Mouse (Mus musculus) spleen, postnatal 10 days (tissue): ENCODE measurements around the gene Rhod.

Source experiments
- DNase-seq, 2 experiments: peaks; one replicate each; pipeline ENCODE4 v3.0.0; 2021 to 2022; ENCODE audit warnings: low spot score in 2 of 2

Gene Rhod

GRCm38 (mm10) chr19:4450666-4451065, 11.4 kb upstream of the Rhod start:
- no peak for DNase-seq

- no peak for DNase-seq
These were observed 10.0 kb upstream of the Rhod start for GRCm38 (mm10) chr19:4449230-4449629.

- DNase-seq: no peak
These were observed 8.2 kb upstream of the Rhod start for GRCm38 (mm10) chr19:4447445-4447844.

GRCm38 (mm10) chr19:4446661-4447420, 7.6 kb upstream of the Rhod start:
- DNase-seq: no peak

DNA sequence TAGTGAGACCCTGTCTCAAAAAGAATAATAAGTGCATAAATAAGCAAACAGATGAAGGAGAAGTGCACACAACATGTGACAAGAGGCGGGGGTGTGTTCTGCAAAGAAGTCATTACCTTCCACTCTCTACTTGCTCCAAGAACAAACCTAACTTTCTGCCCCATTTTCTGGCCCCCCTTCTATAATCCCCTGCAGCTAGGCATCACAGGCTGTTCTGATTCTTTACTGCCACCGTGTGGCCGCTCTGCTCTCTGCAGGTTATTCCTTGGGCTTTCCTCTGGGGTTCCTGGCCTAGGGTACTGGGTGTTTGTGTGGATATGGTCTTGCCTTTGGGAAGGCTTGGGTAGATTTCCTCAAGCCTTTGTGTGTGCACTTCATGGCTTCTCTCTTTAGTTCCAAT, 3.2 kb upstream of the Rhod start:
- DNase-seq: peak; percentile 57 to 77

DNA sequence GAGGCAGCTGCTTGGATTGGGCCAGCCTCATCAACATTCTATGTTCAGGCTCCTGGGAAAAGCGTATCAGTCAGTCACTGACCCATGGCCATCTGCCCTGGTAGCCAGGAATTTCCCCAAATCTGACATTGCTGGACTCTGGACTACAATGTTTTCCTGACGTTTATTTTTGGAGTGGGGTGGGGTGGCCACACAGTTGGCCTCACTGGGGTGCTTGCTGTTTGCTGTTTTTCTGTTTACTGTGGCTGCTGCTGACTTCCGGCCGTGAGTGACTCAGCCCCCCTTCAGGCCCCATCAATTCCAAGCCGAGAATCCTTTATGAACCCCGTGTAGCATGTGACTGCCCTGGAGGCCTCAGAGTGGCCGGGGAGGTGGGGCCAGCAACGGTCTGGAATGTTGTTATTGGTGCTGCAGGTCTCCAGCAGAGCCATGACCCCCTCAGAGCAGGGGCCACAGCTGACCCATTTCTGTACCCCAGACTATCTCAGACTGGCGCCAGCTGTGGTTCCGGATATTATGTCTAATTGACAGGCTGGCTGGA, 2.5 kb upstream of the Rhod start:
- peak in 1 of 2 experiments; percentile 40 for DNase-seq

DNA sequence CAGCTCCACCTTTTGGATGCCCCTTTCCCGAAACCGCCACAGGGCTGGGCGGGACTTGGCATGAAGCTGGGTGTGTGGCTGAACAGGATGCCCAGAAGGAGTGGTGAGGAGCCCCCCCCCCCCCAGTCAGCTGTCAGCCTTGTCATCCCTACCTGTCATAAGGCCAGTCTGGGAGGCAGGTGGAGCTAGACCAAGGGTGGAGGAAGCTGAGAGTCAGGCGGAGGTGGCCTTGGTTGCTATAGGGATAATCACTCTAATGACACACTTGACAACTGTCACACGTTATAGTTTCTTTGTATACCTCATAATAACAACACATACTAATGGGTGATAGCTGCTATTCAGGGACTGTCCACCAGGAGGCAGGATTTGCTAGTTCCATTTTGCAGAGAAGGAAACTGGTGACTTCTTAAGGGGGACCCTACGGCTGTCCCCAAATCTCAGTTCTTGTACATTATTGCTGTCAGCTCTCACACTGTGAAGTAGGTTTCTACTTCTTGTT, 1.9 kb upstream of the Rhod start:
- DNase-seq: peak; percentile 60 to 77

- no peak for DNase-seq
These were observed 990 bp upstream of the Rhod start for GRCm38 (mm10) chr19:4440222-4440621.

DNA sequence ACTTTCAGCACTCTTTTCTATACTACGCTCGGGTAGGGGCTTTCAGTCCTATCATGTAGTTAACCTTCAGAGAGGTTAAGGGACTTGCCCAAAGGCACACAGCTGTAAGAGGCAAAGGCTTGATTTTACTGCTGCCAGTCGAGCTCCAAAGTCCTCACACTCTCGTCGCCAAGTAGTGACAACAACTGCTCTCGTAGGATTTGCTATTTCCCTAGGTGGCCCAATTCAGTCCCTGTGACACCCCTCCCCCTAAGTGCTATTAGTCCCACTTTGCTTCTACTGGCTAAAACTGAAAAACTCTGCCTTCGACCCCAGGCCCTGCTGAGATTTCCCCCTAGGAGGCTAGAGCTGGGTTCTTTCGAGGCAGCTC, 456 bp downstream of the Rhod start:
- DNase-seq: no peak

GRCm38 (mm10) chr19:4437886-4438285, 1.3 kb downstream of the Rhod start:
- DNase-seq: no peak

DNA sequence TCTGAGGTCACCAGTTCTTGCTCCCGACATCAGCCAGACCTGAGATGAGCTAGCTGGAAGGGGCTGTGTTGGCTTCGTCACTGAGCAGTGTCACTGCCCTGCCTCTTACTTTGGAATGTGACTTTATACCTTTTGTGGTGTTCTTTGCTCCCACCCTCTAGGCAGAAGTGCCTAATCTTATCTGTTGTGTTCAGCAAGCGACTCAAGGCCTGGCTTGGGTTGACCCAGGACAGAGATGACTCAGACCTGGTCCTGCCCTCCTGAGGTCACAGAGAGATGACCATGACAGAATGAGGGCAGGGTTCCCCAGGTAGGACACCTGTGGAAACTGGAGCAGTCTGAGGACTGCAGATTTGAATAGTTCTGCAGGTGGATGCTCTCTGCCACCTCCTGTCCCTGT, 3.0 kb downstream of the Rhod start:
- no peak for DNase-seq

DNA sequence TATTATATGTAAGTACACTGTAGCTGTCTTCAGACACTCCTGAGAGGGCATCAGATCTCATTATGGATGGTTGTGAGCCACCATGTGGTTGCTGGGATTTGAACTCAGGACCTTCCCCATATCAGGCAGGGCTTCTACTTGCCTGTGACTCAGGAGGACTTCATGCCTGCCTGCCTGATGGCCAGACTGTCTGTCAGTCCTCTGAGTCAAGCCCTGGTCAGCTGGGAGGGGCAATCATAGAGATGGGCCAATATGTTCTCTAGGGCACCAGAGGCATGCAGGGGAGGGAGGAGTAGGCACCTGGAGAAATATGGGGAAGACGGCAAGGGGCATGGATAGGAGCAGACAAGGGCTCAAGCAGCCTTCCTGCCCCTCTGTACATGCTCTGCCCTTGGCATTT, 4.2 kb downstream of the Rhod start:
- no peak for DNase-seq

- DNase-seq: no peak
These were observed 5.5 kb downstream of the Rhod start for GRCm38 (mm10) chr19:4433756-4434155.

- DNase-seq: no peak
These were observed 9.1 kb downstream of the Rhod start for GRCm38 (mm10) chr19:4430091-4430620.

GRCm38 (mm10) chr19:4425610-4426366, 13.4 kb downstream of the Rhod start:
- peak in 1 of 2 experiments; percentile 59 for DNase-seq

DNA sequence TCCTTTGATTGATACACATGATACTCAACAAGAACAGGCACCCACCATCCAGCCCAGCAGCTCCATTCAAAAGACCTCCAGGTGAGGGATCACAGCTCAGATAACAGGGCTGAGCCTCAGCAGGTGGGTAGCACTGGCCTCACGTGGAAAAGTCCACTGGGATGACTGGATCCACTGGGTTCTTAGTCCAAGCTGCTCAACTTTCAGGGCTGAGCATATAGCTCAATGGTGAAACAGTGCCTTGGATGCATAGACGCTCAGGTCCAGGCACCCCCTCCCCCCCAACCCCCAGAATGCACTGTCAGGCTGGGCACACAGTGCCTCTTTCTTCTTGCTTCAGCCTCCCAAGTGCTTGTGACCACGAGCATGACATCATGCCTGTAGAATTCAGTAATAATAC, 16.2 kb downstream of the Rhod start:
- DNase-seq: no peak

GRCm38 (mm10) chr19:4422581-4422980, 16.7 kb downstream of the Rhod start:
- DNase-seq: no peak

- DNase-seq: no peak
These were observed 18.9 kb downstream of the Rhod start for GRCm38 (mm10) chr19:4420153-4420910.

- DNase-seq: no peak
These were observed 19.5 kb downstream of the Rhod start for GRCm38 (mm10) chr19:4419711-4420110.

- no peak for DNase-seq
These were observed 21.5 kb downstream of the Rhod start for GRCm38 (mm10) chr19:4417713-4418112.

- peak; percentile 61 to 85 for DNase-seq
These were observed 22.0 kb downstream of the Rhod start for GRCm38 (mm10) chr19:4417183-4417582.

DNA sequence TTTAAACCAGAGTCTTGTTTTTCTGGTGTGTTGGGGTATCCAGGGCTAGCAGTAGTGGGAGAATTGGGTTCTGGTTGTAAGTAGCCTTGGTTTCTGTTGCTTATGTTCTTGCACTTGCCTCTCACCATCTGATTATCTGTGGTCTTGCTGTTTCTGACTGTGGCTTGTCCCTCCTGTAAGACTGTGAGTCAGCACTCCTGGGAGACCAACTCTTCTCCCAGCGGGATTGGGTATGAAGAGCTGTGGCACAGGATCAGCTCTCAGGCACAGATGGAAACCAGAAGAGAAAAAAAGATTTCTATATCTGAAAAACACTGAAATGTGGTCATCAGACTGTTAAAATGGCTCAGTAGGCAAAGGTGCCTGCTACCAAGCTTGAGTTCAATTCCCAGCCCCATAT, 24.6 kb downstream of the Rhod start:
- DNase-seq: no peak
